Mouse (Mus musculus) embryonic facial prominence, embryonic 13.5 days (tissue): Measurements from ENCODE around the gene Sit1. TPM values are rescaled to one million over a fixed set of nuclear protein-coding genes. Genes with fewer than 3 reads are reported as not detected.

Experiments
- ATAC-seq: fragments of 200-750 bp; cut with Nextera tagmentation; 2 replicates; pipeline ENCODE4 v1.8.0; 2017; ENCODE audit warnings: low read depth; ENCODE audit not compliant: insufficient number of reproducible peaks, insufficient read depth, low FRiP score, low TSS enrichment
- H3K27ac ChIP-seq: fragments of 300-500 bp; sonication (generic); 2 replicates; pipeline ENCODE4 v1.5.1; 2015; ENCODE audit warnings: moderate library complexity, mild to moderate bottlenecking, inconsistent platforms
- H3K27me3 ChIP-seq: fragments of 300-500 bp; sonication (generic); 2 replicates; pipeline ENCODE4 v1.6.1; 2015; ENCODE audit warnings: mild to moderate bottlenecking, inconsistent platforms
- H3K36me3 ChIP-seq: fragments of 300-500 bp; sonication (generic); 2 replicates; pipeline ENCODE4 v1.6.1; 2015; ENCODE audit warnings: mild to moderate bottlenecking, inconsistent platforms
- H3K4me1 ChIP-seq: fragments of 300-500 bp; sonication (generic); 2 replicates; pipeline ENCODE4 v1.6.1; 2015; ENCODE audit warnings: inconsistent platforms
- H3K4me2 ChIP-seq: fragments of 300-500 bp; sonication (generic); 2 replicates; pipeline ENCODE4 v1.6.1; 2015; ENCODE audit warnings: moderate library complexity, mild to moderate bottlenecking, inconsistent platforms
- H3K4me3 ChIP-seq: fragments of 300-500 bp; sonication (generic); 2 replicates; pipeline ENCODE4 v1.5.1; 2015; ENCODE audit warnings: mild to moderate bottlenecking, inconsistent platforms
- H3K9ac ChIP-seq: fragments of 300-500 bp; sonication (generic); 2 replicates; pipeline ENCODE4 v1.6.1; 2015; ENCODE audit warnings: mild to moderate bottlenecking, inconsistent platforms
- H3K9me3 ChIP-seq: fragments of 300-500 bp; sonication (generic); 2 replicates; pipeline ENCODE4 v1.6.1; 2016; ENCODE audit warnings: inconsistent platforms
- WGBS: fragments of 180-500 bp; shearing (Covaris S2); methylation state at CpG from one replicate; pipeline ENCODE4 v1.1.7; 2015; ENCODE audit warnings: mixed read lengths; 5-methylcytosine and 5-hydroxymethylcytosine counted together
- polyA plus RNA-seq: library from polyadenylated mRNA; unstranded; fragments of >200 nt; fragmentation: Nextera tagmentation; extraction: Ambion mirVana; gene quantifications from 2 replicates; pipeline ENCODE4 v1.2.1, GENCODE M21; 2015

Gene Sit1
- polyA plus RNA-seq, result not detected in 2 replicates

DNA sequence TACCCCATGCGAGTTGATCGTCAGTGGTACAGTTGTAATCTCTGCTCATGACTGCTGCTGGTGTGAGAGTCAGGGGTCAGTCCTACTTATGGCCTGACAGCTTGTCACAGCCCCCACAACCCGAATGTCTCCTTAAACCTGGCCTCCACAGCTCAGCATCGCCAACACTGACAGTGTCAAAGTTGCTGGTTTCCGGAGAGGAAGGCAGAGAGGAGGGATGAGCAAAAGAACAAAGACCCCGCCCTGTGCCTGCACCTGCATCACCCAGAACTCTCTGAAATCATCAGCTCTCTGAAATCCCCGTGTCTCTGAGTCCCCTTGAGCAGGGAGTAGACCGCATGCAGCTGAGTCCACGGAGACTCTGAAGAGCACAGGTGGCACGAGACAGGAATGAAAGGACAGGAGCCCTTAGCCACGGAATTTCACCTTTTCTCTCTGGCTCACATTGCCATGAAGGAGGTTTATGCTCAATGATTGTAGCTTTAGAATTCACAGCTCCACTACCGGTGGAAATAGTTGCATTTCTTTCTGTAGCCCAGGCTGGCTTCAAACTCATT, at the start of gene Sit1:
Gene Sit1 (minus strand): TSS at position 200 of the 557 bp plus-strand sequence.
- H3K27ac ChIP-seq, result no peak within 1 kb of the TSS
- no peak within 1 kb of the TSS for H3K4me2 ChIP-seq
- no peaks in the 10 kb centered on the region for H3K9me3 ChIP-seq
- no peak within 1 kb of the TSS for H3K9ac ChIP-seq
- no peaks in the 10 kb centered on the region for H3K4me1 ChIP-seq
- no peaks in the 10 kb centered on the region for H3K27me3 ChIP-seq
- WGBS, result 58% methylated on average over 12 of the region's 12 CpGs
- no peaks in the 10 kb centered on the region for H3K36me3 ChIP-seq
- no peak for ATAC-seq
- H3K4me3 ChIP-seq, result no peak within 1 kb of the TSS

- 91% methylated on average over 9 of the region's 9 CpGs for WGBS
- Histone ChIP-seq H3K9me3 (no peaks in the 10 kb centered on the region), H3K4me2 (no peak overlapping the region), H3K4me1 (no peaks in the 10 kb centered on the region), H3K27me3 (no peaks in the 10 kb centered on the region), H3K36me3 (peaks cover 73% of the 10 kb centered on the region), H3K27ac (no peak overlapping the region), H3K9ac (no peak overlapping the region), H3K4me3 (no peak overlapping the region)
- ATAC-seq, result no peak
Measured at GRCm38 (mm10) chr4:43533270-43533669, 49.7 kb upstream of the Sit1 start.

DNA sequence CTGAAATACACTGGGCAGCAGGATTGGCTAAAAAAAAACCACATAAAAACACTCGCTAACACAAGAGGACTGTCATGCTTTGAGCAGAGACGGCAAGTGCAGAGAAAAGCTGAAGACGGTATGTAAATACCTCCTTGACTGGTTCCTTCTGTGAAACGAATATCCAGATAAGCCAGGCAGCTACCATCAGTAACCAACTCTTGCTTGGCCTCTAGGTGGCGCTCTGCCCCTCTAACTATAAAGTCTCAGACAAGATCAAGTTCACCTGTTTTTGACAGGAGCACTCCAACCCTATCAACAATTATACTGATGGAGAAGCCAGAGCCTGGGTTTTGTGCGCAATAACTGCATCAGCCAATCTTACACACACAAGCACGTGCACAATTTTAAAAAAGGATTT, 47.0 kb upstream of the Sit1 start:
- no peaks in the 10 kb centered on the region for H3K9me3 ChIP-seq
- no peak for ATAC-seq
- H3K4me3 ChIP-seq, result no peak overlapping the region
- 23% methylated on average over 7 of the region's 7 CpGs for WGBS
- H3K27ac ChIP-seq, result no peak overlapping the region
- H3K27me3 ChIP-seq, result peaks cover 5% of the 10 kb centered on the region; the same call in 1 of the 2 replicates
- peaks cover 47% of the 10 kb centered on the region for H3K36me3 ChIP-seq
- H3K9ac ChIP-seq, result no peak overlapping the region
- no peaks in the 10 kb centered on the region for H3K4me1 ChIP-seq
- H3K4me2 ChIP-seq, result no peak overlapping the region

DNA sequence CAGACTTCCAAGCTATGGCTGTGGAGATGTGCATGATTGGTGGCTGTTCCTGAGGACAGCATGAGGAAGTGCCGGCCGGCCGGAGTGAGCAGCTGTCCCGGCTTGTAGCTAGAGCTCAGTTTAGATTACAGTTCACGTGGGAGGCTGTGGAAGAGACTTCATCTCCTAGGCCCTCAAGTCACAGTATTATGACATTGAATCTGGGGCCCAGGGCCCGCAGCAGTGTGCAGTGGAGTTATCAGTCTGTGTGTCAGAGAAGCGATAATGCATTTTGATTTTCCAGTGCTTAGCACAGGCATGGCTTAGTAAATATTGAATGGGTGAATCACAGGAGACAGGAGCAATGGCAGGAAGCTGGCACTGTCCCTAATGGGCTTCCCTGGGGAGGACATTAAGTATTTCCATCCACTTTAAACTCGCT, 46.6 kb upstream of the Sit1 start:
- no peak for ATAC-seq
- peaks cover 42% of the 10 kb centered on the region for H3K36me3 ChIP-seq

GRCm38 (mm10) chr4:43528487-43528886, 45.0 kb upstream of the Sit1 start:
- Histone ChIP-seq H3K4me2 (no peak overlapping the region), H3K4me3 (no peak overlapping the region), H3K36me3 (peaks cover 27% of the 10 kb centered on the region), H3K9ac (no peak overlapping the region), H3K9me3 (no peaks in the 10 kb centered on the region), H3K27me3 (peaks cover 17% of the 10 kb centered on the region), H3K4me1 (peaks cover 10% of the 10 kb centered on the region), H3K27ac (no peak overlapping the region)
- ATAC-seq, result no peak
- 81% methylated on average over 9 of the region's 9 CpGs for WGBS

More for the DNA sequence above, 46.6 kb upstream of the Sit1 start:
- no peak overlapping the region for H3K4me3 ChIP-seq
- H3K27ac ChIP-seq, result no peak overlapping the region
- WGBS, result 70% methylated on average over 8 of the region's 8 CpGs
- H3K9ac ChIP-seq, result no peak overlapping the region
- no peaks in the 10 kb centered on the region for H3K9me3 ChIP-seq
- peaks cover 9% of the 10 kb centered on the region for H3K27me3 ChIP-seq
- H3K4me1 ChIP-seq, result no peaks in the 10 kb centered on the region
- H3K4me2 ChIP-seq, result no peak overlapping the region

DNA sequence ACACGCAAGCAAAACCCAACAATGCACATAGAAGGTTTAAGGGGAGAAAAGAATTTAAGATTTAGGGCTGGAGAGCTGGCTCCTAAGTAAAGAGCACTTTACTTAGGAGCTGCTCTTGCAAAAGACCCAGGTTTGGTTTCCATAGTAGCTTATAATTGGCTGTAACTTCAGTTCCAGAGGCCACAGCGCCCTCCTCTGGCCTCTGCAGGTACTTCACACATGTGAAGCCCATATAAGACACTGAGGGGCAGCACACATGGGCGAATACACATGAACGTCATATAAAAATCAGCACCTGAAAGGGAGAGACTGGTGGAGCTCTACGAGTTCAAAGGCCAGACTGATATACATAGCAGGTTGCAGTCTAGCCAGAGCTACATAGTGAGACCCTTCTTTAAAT, 44.3 kb upstream of the Sit1 start:
- Histone ChIP-seq H3K9me3 (no peaks in the 10 kb centered on the region), H3K36me3 (peaks cover 21% of the 10 kb centered on the region), H3K27ac (no peak overlapping the region), H3K4me3 (no peak overlapping the region), H3K27me3 (peaks cover 23% of the 10 kb centered on the region), H3K4me2 (no peak overlapping the region), H3K9ac (no peak overlapping the region), H3K4me1 (peaks cover 16% of the 10 kb centered on the region)
- 65% methylated on average over 5 of the region's 5 CpGs for WGBS
- no peak for ATAC-seq

- 12% methylated on average over 6 of the region's 6 CpGs for WGBS
- H3K9me3 ChIP-seq, result no peaks in the 10 kb centered on the region
- ATAC-seq, result no peak
- peaks cover 27% of the 10 kb centered on the region for H3K27me3 ChIP-seq
- peak overlapping the region; percentile 54 for H3K4me2 ChIP-seq
- H3K9ac ChIP-seq, result 0 out of 2 replicates have a peak overlapping the region, but pooled peaks have one; percentile 22
- peaks cover 53% of the 10 kb centered on the region for H3K4me1 ChIP-seq
- H3K27ac ChIP-seq, result no peak overlapping the region
- H3K36me3 ChIP-seq, result peaks cover 27% of the 10 kb centered on the region
- peak overlapping the region; percentile 26 for H3K4me3 ChIP-seq
Measured at GRCm38 (mm10) chr4:43519956-43520355, 36.4 kb upstream of the Sit1 start.

GRCm38 (mm10) chr4:43519551-43519950, 36.0 kb upstream of the Sit1 start:
- peak overlapping the region; percentile 22; the same call in 1 of the 2 replicates for H3K9ac ChIP-seq
- H3K4me1 ChIP-seq, result peaks cover 49% of the 10 kb centered on the region
- no peaks in the 10 kb centered on the region for H3K9me3 ChIP-seq
- peaks cover 27% of the 10 kb centered on the region for H3K36me3 ChIP-seq
- H3K27me3 ChIP-seq, result peaks cover 23% of the 10 kb centered on the region
- no peak overlapping the region for H3K27ac ChIP-seq
- ATAC-seq, result no peak
- peak overlapping the region; percentile 54 for H3K4me2 ChIP-seq
- 19% methylated on average over 10 of the region's 10 CpGs for WGBS
- peak overlapping the region; percentile 26 for H3K4me3 ChIP-seq

DNA sequence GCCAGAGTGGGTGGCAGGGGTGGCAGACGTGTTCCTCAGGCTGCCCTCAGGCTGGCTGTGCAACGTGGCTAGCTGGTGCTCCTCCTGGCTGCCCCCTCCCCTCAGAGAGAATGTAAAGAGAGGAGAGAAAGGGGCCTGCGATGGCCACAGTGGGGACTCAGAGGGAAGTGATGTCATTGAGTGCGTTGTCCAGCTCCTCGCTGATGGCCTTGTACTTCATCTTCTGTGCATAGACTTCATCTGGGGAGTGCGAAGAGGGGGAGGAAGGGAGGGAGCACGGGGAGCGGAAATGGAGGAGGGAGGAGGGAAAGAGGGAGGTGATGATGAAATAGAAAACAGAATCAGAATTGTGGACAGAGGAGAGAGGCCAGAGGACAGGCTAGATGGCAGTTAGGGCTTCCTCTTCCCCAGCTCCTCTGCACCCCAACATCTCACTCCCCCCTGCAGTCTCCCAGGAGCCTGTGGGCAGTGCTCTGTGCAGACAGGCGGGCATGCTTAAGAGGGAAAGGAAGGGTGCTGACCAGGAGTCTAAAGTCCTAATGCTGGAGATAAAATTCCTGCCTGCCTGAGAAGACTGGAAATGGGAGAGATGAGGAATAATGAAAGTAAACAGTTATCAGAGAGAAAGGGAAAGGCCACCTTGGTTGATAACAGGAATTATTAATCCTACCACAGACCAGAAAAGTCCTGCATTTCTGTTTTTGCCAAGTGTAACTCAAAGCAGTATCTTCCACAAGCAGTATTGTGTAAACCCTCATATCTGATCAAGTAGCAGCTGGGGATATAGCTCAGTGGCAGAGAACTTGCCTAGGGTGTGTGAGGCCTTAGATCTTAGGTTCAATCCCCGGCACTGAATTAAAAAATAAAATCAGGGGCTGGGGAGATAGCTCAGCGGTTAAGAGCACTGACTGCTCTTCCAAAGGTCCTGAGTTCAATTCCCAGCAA, 32.5 kb upstream of the Sit1 start:
- Histone ChIP-seq H3K9ac (no peak overlapping the region), H3K36me3 (peaks cover 29% of the 10 kb centered on the region), H3K4me1 (peaks cover 28% of the 10 kb centered on the region), H3K4me2 (no peak overlapping the region), H3K4me3 (no peak overlapping the region), H3K27ac (no peak overlapping the region), H3K9me3 (no peaks in the 10 kb centered on the region), H3K27me3 (peaks cover 9% of the 10 kb centered on the region)
- ATAC-seq, result no peak
- WGBS, result 70% methylated on average over 11 of the region's 11 CpGs

GRCm38 (mm10) chr4:43513791-43514190, 30.3 kb upstream of the Sit1 start:
- ATAC-seq, result no peak
- WGBS, result 72% methylated on average over 4 of the region's 4 CpGs
- no peak overlapping the region for H3K4me2 ChIP-seq

DNA sequence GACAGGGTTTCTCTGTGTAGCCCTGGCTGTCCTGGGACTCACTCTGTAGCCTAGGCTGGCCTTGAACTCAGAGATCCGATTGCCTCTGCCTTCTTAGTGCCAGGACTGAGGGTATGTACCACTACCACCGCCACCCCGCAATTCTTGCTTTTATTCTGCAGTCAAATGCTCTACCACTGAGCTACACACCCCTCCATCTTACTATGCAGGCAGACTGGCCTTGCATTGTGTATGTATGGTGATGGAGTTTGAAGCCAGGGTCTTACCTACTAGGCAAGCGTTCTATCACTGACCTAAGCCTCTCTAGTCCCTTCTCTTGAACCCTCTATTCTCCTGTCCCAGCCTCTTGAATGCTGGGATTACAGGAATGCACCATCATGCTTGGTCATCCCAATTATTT, 29.8 kb upstream of the Sit1 start:
- Histone ChIP-seq H3K4me2 (no peak overlapping the region), H3K4me3 (no peak overlapping the region), H3K4me1 (peaks cover 19% of the 10 kb centered on the region), H3K9ac (no peak overlapping the region), H3K9me3 (no peaks in the 10 kb centered on the region), H3K27ac (no peak overlapping the region), H3K27me3 (peaks cover 11% of the 10 kb centered on the region), H3K36me3 (peaks cover 19% of the 10 kb centered on the region)
- ATAC-seq, result no peak
- 84% methylated on average over 4 of the region's 4 CpGs for WGBS

More at GRCm38 (mm10) chr4:43513791-43514190, 30.3 kb upstream of the Sit1 start:
- Histone ChIP-seq H3K4me1 (peaks cover 18% of the 10 kb centered on the region), H3K36me3 (peaks cover 22% of the 10 kb centered on the region), H3K4me3 (no peak overlapping the region), H3K27ac (no peak overlapping the region), H3K9ac (no peak overlapping the region), H3K27me3 (peaks cover 9% of the 10 kb centered on the region), H3K9me3 (no peaks in the 10 kb centered on the region)

DNA sequence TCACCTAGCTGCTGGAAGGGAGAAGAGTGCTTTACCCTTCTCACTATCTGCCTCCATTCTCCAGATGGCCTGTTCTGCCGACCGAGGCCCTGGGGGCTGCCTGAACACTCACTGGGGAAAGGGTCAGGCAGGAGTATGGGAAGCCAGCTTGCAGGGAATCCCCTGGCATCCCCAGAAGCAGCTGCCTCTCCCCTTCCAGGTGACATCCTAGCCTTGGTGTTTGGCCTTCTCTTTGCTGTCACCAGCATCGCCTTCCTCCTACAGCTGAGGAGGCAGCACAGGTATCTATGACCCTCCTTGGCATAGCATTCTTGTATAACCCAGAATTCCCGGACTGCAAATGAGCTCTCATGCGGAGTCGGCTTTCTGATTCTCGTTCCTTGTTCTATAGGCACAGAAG, 29.1 kb upstream of the Sit1 start:
- no peak for ATAC-seq
- WGBS, result 52% methylated on average over 7 of the region's 7 CpGs
- Histone ChIP-seq H3K4me3 (no peak overlapping the region), H3K27ac (no peak overlapping the region), H3K4me2 (no peak overlapping the region), H3K36me3 (peaks cover 13% of the 10 kb centered on the region), H3K4me1 (peaks cover 26% of the 10 kb centered on the region), H3K9ac (no peak overlapping the region), H3K9me3 (no peaks in the 10 kb centered on the region), H3K27me3 (peaks cover 15% of the 10 kb centered on the region)
